Mouse (Mus musculus) lung, postnatal 0 days (tissue): ENCODE data around the gene Wwc2.

Experiments used
- CTCF ChIP-seq: IDR thresholded peaks from 2 replicates; pipeline ENCODE4 v1.5.1; 2016; ENCODE audit warnings: antibody characterized with exemption, mild to moderate bottlenecking
- EP300 ChIP-seq: IDR thresholded peaks from 2 replicates; pipeline ENCODE4 v1.6.1; 2016; ENCODE audit warnings: antibody characterized with exemption, mild to moderate bottlenecking, control low read depth

GRCm38 (mm10) chr8:47915521-47915920 is 75.2 kb downstream of the Wwc2 start:
- TF ChIP-seq CTCF (no peak), EP300 (no peak; the same call in 1 of the 2 replicates)
